Mouse (Mus musculus) limb, embryonic 11.5 days (tissue): Measurements from ENCODE around the gene Limd1. TPM values are rescaled to one million over a fixed set of nuclear protein-coding genes. Genes with fewer than 3 reads are reported as not detected.

Experiments
- ATAC-seq: fragments of 200-750 bp; cut with Nextera tagmentation; 2 replicates; pipeline ENCODE4 v1.8.0; 2017; ENCODE audit warnings: low read depth; ENCODE audit not compliant: insufficient number of reproducible peaks, low FRiP score, low TSS enrichment
- DNase-seq: peaks from one replicate; pipeline ENCODE4 v3.0.0-alpha.2; 2015; ENCODE audit warnings: low spot score
- H3K27ac ChIP-seq: fragments of 300-500 bp; sonication (generic); replicated peaks from 2 replicates; pipeline ENCODE4 v1.5.1; 2014; ENCODE audit warnings: low read depth, mild to moderate bottlenecking, low read length
- H3K27me3 ChIP-seq: fragments of 300-500 bp; sonication (generic); 2 replicates; pipeline ENCODE4 v1.6.1; 2014; ENCODE audit warnings: mild to moderate bottlenecking, low read length, mixed read lengths; ENCODE audit not compliant: control insufficient read depth, insufficient read depth
- H3K36me3 ChIP-seq: fragments of 300-500 bp; sonication (generic); 2 replicates; pipeline ENCODE4 v1.6.1; 2014; ENCODE audit warnings: mild to moderate bottlenecking, low read length, moderate library complexity, mixed read lengths; ENCODE audit not compliant: control insufficient read depth, insufficient read depth
- H3K4me1 ChIP-seq: fragments of 300-500 bp; sonication (generic); 2 replicates; pipeline ENCODE4 v1.6.1; 2014; ENCODE audit warnings: low read length, mixed read lengths; ENCODE audit not compliant: control insufficient read depth, insufficient read depth
- H3K4me2 ChIP-seq: fragments of 300-500 bp; sonication (generic); 2 replicates; pipeline ENCODE4 v1.6.1; 2014; ENCODE audit warnings: low read depth, mild to moderate bottlenecking, moderate library complexity; ENCODE audit not compliant: severe bottlenecking
- H3K4me3 ChIP-seq: fragments of 300-500 bp; sonication (generic); 2 replicates; pipeline ENCODE4 v1.5.1; 2014; ENCODE audit warnings: low read depth, low read length
- H3K9ac ChIP-seq: fragments of 300-500 bp; sonication (generic); 2 replicates; pipeline ENCODE4 v1.6.1; 2014; ENCODE audit warnings: mild to moderate bottlenecking, low read length
- H3K9me3 ChIP-seq: fragments of 300-500 bp; sonication (generic); 2 replicates; pipeline ENCODE4 v1.6.1; 2016; ENCODE audit warnings: low read length; ENCODE audit not compliant: control insufficient read depth
- WGBS: fragments of 180-500 bp; shearing (Covaris S2); extraction: QIAGEN DNeasy Blood & Tissue Kit; methylation state at CpG from one replicate; pipeline ENCODE4 v1.1.7; 2014; 5-methylcytosine and 5-hydroxymethylcytosine counted together
- polyA plus RNA-seq: library from polyadenylated mRNA; unstranded; fragments of >200 nt; fragmentation: Nextera tagmentation; extraction: Ambion mirVana; gene quantifications from 2 replicates; pipeline ENCODE4 v1.2.1, GENCODE M21; 2014

Limd1 gene
- polyA plus RNA-seq, 1 experiment from 2014 or later = 51.1 TPM

DNA sequence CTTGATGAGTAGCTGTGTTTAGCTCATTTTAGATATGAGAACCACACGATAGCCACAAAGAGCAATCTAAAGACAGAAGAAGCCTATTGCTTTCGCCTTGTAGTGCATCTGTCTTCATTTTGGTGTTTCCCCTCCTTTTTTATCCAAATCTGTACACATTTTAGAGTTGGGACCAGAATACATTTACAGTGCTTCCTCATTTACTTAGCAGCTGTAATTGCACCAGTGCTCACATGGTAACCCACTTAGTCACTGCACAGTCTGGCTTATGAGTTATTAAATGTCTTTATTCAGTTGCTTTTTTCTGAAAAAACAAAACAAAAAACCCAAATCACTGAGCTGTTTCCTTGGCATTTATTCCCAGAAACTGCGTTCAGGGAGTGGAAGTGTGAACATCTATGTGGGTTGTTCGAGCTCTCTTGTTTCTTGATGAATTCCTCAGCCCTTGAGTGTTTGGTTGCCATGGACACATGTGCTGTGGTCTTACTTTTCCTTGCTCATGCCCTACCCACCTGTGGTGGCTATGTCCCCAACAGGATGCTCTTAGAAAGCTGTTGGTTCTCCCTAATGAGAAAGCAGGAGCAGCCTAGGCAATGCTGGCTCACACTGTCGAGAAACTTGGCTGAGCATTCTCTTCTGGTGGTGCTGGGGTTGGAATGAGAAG is 24.8 kb downstream of the Limd1 start:
- H3K4me3 ChIP-seq = no peak overlapping the region
- H3K27me3 ChIP-seq = no peaks in the 10 kb centered on the region
- peaks cover 10% of the 10 kb centered on the region; the same call in 1 of the 2 replicates for H3K36me3 ChIP-seq
- 86% methylated on average over 5 of the region's 5 CpGs for WGBS
- no peaks in the 10 kb centered on the region for H3K9me3 ChIP-seq
- H3K4me1 ChIP-seq = 0 out of 2 replicates have a peak, but pooled peaks cover 2% of the 10 kb centered on the region
- DNase-seq = no peak
- ATAC-seq = no peak
- H3K9ac ChIP-seq = no peak overlapping the region
- H3K4me2 ChIP-seq = no peak overlapping the region
- H3K27ac ChIP-seq = no peak overlapping the region

DNA sequence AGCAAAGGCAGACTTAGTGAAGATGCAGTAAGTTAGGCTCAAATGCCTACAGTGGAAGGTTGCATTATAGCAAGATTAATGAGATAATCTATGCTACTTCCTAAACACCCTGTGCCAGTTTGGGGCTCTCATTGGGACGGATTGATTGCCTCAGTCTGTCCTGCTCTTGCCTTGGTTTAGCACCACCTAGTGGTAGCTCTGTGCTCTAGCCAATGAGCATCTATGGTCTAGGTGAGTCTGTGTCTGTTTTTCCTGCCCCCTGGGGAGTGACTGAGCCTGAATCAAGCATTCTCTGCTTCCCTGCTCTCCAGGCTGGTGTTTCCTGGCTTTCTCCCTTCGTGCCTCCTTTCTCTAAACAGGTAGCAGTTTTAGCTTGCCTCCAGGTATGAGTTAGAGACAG is 25.8 kb downstream of the Limd1 start:
- Histone ChIP-seq H3K9ac (no peak overlapping the region), H3K4me1 (0 out of 2 replicates have a peak, but pooled peaks cover 2% of the 10 kb centered on the region), H3K4me2 (no peak overlapping the region), H3K27me3 (no peaks in the 10 kb centered on the region), H3K4me3 (no peak overlapping the region), H3K27ac (no peak overlapping the region), H3K36me3 (peaks cover 10% of the 10 kb centered on the region; the same call in 1 of the 2 replicates), H3K9me3 (no peaks in the 10 kb centered on the region)
- peak; percentile 57; the same call in 1 of the 2 replicates for ATAC-seq
- peak; percentile 63 for DNase-seq
- WGBS = 11% methylated on average over 2 of the region's 2 CpGs

DNA sequence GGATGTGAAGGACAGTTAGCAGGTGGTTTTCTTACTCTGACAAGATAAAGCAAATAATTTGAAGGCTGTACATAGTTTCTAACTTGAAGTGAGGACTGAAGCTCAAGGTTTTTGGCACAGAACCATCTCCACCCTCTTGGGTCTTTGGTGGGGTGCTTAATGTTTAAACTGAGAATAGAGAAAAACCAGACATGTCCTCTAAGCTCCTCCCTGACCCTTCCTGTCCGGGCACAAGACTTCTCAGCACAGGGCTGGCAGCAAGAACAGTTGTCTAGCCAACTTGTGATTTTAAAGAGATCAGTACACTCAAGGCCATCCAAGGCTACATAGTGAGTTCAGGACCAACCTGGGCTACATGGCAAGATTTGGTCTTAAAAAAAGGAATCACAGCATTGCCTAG is 27.1 kb downstream of the Limd1 start:
- H3K36me3 ChIP-seq = peaks cover 6% of the 10 kb centered on the region; the same call in 1 of the 2 replicates
- 0 out of 2 replicates have a peak, but pooled peaks cover 2% of the 10 kb centered on the region for H3K4me1 ChIP-seq
- no peak overlapping the region for H3K4me2 ChIP-seq

DNA sequence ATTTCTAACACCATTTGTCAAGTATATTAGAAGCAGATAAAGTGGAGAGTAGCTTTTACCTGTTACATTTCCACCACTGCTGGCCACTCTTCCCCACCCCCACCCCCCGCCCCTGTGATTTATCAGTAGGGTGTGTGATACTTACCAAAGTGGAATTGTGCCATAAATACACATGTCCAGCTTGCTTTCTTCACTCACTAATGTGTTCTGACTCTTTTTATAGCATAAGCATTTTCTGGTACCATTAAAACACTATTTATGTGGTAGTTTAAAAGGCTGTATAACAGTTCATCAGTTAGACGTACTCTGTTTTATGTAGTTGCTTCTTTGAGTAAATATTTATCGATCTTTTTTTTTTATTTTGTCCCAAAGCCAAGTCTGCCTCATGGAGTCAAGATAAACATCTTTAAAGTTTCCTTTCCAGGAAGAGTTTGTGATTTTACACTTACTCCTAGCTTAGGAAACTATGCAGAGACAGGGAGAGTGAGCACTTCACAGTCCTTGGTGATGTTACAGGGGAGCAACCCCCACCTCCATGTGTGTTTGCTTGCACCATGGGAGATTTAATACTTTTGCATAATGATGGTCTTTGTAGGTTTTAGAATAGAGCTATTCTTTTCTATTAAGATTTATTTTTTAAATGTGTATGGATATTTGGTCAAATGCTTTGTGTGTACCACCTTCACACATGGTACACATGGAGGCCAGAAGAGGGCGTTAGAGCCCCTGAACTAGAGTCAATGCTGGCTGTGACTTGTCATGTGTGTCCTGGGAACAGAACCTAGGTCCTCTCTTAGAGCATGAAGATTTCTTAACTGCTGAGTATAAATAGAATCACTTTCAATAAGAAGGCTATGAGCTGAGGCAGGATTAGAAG is 28.0 kb downstream of the Limd1 start:
- DNase-seq = no peak
- H3K9me3 ChIP-seq = no peaks in the 10 kb centered on the region
- 75% methylated on average over 4 of the region's 4 CpGs for WGBS
- H3K27ac ChIP-seq = no peak overlapping the region
- H3K9ac ChIP-seq = no peak overlapping the region
- no peak overlapping the region for H3K4me3 ChIP-seq
- peaks cover 9% of the 10 kb centered on the region for H3K36me3 ChIP-seq
- no peak overlapping the region for H3K4me2 ChIP-seq
- 0 out of 2 replicates have a peak, but pooled peaks cover 2% of the 10 kb centered on the region for H3K4me1 ChIP-seq
- ATAC-seq = no peak
- H3K27me3 ChIP-seq = no peaks in the 10 kb centered on the region

More for the DNA sequence above, 27.1 kb downstream of the Limd1 start:
- no peak for ATAC-seq
- Histone ChIP-seq H3K27ac (no peak overlapping the region), H3K27me3 (no peaks in the 10 kb centered on the region), H3K9me3 (no peaks in the 10 kb centered on the region), H3K9ac (no peak overlapping the region), H3K4me3 (no peak overlapping the region)
- DNase-seq = no peak
- WGBS = 57% methylated on average over 1 of the region's 1 CpGs

DNA sequence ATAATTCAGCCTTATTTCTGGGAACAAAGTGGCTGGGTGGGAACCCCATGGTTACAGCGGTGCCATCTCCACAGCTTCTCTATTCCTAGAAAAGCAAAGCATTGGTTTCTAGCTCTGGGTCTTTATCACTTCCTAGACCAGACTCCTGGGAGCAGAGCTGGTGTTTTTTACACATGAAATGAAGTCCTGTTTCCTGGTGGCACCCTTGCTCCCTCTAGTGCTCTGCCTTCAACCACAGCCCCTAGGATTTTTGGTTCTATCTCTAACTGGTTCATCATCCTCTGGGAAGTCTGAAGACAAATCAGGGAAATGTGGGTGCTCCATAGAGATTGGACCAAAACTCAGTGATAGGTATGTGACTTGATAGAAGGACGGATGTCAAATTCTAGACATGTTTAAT is 28.9 kb downstream of the Limd1 start:
- 89% methylated on average over 2 of the region's 2 CpGs for WGBS
- Histone ChIP-seq H3K36me3 (peaks cover 9% of the 10 kb centered on the region), H3K4me1 (0 out of 2 replicates have a peak, but pooled peaks cover 2% of the 10 kb centered on the region)

DNA sequence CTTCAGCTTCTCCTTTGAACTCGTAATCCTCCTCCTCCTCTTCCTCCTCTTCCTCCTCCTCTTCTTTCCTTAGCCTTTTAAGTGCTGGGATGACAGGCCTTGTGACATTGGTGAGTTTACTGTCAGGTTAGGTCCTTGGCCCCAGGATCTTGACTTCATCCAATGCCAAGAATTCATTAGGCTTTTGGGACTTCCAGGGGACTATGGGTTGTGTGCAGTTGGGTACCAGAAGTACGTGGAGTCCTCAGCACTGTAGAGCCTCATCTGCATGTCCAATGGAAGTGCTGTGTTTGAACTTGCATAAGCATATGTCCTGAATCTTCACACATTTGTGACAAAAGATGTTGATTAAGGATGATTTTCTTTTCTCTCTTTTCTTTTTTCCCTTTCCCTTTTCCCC is 30.5 kb downstream of the Limd1 start:
- H3K36me3 ChIP-seq = peaks cover 11% of the 10 kb centered on the region
- H3K9me3 ChIP-seq = no peaks in the 10 kb centered on the region
- no peak overlapping the region for H3K4me3 ChIP-seq
- DNase-seq (no peak), ATAC-seq (no peak)
- no peaks in the 10 kb centered on the region for H3K27me3 ChIP-seq
- H3K4me1 ChIP-seq = 0 out of 2 replicates have a peak, but pooled peaks cover 2% of the 10 kb centered on the region
- WGBS = 89% methylated on average over 2 of the region's 2 CpGs
- no peak overlapping the region for H3K27ac ChIP-seq
- no peak overlapping the region for H3K9ac ChIP-seq
- no peak overlapping the region for H3K4me2 ChIP-seq

More for the DNA sequence above, 28.9 kb downstream of the Limd1 start:
- H3K27ac ChIP-seq = no peak overlapping the region
- no peak for DNase-seq
- no peak for ATAC-seq
- H3K9ac ChIP-seq = no peak overlapping the region
- H3K4me2 ChIP-seq = no peak overlapping the region
- H3K27me3 ChIP-seq = no peaks in the 10 kb centered on the region
- H3K4me3 ChIP-seq = no peak overlapping the region
- H3K9me3 ChIP-seq = no peaks in the 10 kb centered on the region

DNA sequence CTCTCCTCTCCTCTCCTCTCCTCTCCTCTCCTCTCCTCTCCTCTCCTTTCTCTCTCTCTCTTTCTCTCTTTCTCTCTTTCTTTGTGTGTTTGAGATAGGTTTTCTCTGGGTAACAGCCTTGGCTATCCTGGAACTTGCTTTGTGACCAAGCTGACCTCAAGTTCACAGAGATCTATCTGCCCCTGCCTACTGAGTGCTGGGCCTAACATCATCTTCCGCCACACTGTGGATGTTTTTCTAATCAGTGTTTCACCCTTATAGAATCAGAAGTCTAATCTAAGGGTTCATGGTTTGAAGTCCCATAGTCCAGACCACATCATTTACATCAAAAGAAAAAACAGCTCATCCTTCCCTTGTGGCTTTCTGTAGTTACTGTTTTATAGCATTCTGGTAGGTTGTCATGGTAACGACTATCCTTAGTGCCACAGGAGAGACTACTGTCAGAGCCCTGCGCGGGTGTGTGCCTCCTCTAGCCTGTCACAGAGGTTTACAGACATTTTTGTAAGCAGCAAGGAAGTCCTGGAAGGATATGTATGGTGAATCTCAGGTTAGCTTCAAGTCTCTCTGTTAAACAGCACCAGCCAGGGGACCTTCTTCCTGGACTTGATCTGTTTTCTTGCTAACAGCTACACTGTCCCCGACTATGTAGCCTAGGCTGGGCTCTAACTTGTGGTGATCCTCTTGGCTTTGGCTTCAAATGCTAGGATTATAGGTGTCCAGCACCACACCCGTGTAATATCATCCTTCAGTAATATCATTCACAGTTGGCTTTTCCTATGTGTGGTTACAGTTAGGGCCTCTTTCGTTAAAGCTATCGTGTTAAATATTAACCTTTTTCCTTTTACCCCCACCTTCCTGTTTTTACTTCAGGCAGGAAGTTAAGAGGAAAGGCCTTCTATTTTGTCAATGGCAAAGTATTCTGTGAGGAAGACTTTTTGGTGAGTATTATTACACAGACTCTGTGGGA is 31.4 kb downstream of the Limd1 start:
- ATAC-seq (no peak), DNase-seq (no peak)
- Histone ChIP-seq H3K36me3 (peaks cover 11% of the 10 kb centered on the region), H3K27ac (no peak overlapping the region), H3K9ac (no peak overlapping the region), H3K4me2 (no peak overlapping the region), H3K27me3 (no peaks in the 10 kb centered on the region), H3K9me3 (no peaks in the 10 kb centered on the region), H3K4me3 (no peak overlapping the region), H3K4me1 (no peaks in the 10 kb centered on the region)
- WGBS = 81% methylated on average over 8 of the region's 8 CpGs

DNA sequence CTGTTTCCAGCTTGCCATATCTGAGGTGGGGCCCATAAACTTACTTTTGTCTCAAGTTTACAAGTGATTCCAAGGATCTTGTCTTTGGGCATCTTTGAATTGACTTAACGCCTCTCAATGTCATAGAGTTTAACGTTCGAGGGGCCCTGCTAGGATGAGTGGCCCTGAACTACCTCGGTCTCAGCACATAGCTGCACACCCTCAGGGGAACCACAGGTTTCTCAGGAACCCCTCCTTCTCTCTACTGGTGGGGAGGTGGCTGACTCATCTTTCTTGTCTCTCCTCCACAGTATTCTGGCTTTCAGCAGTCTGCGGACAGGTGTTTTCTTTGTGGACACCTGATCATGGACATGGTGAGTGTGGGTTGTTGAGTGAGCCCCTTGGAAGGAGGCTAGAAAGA is 32.4 kb downstream of the Limd1 start:
- H3K9ac ChIP-seq = no peak overlapping the region
- peaks cover 8% of the 10 kb centered on the region for H3K36me3 ChIP-seq
- ATAC-seq (no peak), DNase-seq (no peak)
- no peaks in the 10 kb centered on the region for H3K27me3 ChIP-seq
- no peaks in the 10 kb centered on the region for H3K9me3 ChIP-seq
- H3K27ac ChIP-seq = no peak overlapping the region
- no peak overlapping the region for H3K4me2 ChIP-seq
- no peaks in the 10 kb centered on the region for H3K4me1 ChIP-seq
- WGBS = 96% methylated on average over 5 of the region's 5 CpGs
- no peak overlapping the region for H3K4me3 ChIP-seq
